Mouse (Mus musculus) urinary bladder, postnatal 36 days (tissue): ENCODE measurements around the gene Ap1ar.

ENCODE experiments used
- DNase-seq, 2 experiments: peaks; one replicate each; pipeline ENCODE4 v3.0.0; 2022; ENCODE audit warnings: low spot score in 2 of 2, mixed read lengths in 1 of 2

Gene Ap1ar

DNA sequence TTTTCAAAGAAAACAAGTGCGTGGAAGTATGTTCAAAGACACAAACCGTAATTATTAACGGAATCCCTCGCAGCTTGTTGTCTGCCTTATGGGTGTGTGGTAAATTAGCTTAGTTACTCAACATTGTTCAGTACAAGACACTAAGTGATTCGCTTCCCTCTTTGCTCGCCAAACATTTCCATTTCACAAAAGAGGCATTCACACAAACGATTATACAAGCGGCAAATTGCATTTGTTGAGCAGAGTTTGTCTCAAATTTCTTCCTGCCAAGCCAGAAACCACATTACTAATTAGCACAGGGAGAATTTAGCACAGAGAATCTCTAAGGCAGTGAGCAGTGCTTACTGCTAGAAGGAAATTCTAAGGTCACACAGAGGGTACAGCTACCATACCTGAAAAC, 4.6 kb upstream of the Ap1ar start:
- DNase-seq = no peak

DNA sequence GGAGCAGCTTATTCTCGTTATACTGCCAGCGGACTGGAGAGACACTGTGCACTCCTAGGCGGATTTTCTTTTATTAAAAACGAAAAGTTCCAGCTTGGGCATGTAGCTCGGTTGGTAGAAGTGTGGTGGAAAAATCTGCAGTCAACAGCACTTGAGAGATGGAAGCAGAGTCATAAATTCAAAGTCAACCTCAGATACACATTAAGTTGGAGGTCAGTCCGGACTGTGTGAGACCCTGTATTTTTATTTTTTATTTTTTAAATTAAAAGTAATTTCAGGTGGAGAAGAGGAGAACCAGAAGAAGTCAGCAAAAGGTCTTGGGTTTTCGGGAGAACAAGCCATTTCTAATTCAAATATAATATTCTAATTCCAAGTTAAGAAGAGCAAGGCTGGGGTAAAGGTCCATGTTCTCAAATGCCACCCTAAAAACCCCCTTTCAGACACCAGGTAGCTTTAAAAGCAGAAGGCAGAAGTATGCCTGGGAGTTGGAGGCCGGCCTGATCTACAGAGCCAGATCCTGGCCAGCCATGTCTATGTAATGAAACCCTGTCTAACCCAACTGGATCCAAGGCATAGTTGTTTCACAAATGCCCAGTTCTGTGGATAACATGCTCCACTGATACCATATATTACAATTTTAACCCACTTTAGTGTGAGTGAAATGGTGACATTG, 785 bp upstream of the Ap1ar start:
- DNase-seq = no peak

DNA sequence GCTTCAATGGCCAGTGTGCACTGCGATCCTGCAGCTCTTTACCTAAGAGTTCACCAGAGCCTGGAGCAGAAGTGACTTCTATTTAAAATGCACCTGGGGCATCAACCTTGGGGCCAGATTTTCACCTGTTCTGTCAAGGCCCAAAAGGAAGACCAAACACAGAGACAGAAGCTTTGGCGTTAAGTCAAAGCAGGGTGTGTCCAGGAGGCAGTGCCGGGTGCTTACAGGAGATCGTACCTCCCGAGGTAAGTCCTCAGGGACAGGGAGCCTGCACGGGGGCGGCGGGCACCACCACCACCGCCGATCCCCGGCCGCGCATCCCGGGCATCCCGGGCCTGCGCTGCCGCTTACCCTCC, 547 bp downstream of the Ap1ar start:
- DNase-seq = no peak

DNA sequence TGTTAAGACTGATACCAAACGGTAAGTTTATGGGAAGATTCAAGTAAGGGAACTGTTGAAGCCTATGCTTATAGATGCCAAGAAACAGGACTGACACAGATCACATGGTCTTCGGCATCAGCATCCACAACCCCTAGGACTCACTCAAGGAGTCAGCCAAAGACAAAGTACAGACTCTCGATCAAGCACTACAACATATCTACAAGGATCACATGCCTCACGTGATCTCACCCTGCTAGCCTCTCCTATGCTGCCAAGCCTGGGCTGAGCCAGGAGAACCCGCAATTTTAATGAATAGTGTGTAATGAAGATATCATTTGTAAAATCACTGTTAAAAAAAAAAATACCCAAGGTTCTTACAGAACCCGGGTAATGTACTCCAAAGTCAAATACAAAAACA, 1.7 kb downstream of the Ap1ar start:
- DNase-seq = no peak

DNA sequence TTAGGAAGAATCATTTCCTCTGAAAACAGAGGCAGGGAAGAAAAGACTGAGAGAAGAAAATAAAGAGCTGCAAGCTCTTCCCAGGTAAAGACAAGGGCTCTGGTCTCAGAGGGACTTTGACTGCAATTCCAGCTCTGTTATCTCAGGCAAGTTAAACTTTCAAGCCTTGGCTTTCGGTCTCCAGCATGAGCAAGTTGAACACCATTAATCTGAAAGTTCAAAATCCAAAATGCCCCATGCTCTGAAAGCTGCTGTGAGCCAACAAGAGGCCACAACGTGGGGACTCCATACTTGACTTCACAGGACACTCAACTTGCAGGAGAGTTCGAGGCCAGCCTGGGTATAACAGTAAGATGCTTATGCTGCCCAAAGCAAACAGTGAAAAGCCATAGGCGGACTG, 3.3 kb downstream of the Ap1ar start:
- DNase-seq = no peak

DNA sequence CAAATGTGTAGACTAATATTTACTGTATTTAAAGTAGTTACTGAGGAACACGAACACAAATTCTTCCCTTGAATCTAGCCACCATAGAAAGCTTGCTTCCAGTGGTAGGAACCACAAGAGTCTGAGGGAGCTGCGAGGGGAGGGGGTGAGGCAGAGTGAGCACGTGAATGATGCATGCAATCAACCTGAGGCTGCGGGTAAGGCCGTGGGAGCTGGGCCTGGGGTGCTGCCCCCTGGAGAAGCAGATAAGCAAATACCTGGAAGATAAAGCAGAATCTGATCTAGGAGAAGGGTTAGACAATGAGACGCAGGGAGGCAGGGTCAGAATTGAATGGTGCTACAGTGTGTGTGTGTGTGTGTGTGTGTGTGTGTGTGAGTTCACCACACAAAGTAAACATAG, 6.2 kb downstream of the Ap1ar start:
- no peak for DNase-seq

DNA sequence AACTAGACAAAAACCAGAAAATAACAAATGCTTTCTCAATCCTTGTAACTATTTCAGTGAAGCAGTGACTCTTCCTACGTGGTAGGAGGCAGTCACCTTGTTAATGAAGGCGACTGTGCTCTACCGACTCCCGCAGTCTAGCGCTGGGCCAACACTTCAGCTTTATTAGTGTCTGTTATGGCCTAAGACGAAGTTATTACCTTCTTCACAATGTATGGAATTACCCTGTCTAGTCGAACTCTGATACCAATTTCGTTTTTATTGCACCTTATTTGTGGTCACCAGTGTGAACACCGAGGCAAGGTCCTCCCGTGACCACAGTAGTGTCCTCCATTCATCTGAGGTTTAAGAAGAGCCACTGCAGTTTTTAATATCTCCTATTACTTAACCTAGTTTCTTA, 7.1 kb downstream of the Ap1ar start:
- DNase-seq = no peak

DNA sequence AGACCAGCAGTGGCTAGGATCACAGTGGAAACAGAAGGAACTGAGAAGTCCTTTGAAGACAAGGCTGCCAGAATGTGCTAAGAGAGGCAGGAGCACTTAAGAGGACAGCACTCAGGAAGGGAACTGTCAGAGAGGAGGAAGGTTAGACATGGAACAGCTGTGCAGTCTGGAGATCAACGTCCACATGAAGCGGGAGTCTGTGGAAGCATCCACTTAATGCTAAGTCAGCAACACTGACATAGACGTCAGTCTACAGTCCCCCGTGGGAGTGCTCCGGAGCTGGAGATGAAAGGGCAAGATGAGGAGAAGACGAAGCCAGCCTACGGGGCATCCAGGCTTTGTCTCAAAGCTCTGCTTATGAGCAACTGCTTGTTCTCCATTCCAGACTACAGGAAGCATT, 10.2 kb downstream of the Ap1ar start:
- no peak for DNase-seq

DNA sequence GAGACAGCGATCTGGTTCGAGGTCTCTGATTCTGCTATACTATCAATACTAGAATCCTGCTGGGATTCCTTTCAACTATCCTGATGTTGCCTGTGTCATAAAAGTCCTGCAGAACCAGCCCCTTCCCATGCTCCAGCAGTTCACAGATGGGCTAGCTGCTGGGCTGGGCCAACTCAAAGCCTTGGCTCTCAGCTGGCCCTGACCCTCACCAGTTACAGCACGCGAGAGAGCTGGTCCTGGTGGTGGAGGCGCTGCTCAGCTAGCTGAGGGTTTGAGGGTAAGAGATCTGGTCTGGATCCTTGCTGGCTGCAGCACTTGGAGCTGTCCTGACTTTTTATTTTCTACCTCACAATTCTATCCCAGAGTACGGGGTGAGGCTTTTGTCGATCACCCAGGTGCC, 10.8 kb downstream of the Ap1ar start:
- DNase-seq = no peak

DNA sequence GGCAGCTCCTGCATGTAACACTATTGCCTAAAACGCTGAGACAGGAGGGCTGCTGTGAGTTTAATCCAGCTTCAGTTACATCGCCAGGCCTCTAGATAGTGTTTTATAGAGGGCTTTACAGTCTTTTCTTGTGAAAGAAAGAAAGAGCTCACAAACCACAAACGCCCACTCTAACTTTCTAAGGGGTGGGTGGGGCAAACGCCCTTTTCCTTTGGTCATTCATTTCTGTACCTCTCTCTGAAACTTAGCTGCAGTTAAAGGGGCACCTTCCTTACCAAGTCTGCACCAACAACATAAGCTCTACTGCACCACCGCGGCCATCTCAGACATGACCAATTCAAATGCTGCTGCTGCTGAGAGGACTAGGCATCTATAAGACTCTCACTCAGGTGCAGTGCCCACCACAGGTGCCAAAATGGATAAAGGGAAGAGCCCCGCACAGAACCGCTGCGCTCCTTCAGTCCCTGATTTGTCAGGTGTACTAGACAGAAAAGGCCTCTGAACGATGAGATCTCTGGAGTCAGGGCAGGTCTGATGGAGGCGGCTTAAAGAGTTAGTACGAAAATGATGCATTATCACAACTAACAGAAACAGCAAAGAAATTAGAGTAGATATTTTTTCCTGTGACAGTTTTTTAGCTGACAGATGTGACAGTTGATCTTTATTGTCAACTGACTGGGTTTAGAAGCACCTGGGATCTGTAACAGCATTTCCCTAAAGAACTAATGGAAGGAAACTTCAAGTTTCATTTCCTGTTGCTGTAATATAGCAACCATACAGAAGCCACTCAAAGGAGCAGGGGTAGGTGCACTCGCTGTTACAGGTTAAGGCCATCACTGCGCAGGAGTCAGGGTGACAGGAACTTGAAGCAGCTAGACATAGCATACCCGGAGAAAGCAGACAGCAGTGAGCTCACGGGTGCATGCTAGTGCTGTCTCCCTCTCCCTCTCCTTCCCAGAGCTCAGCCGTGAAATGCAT, 13.1 kb downstream of the Ap1ar start:
- no peak for DNase-seq

DNA sequence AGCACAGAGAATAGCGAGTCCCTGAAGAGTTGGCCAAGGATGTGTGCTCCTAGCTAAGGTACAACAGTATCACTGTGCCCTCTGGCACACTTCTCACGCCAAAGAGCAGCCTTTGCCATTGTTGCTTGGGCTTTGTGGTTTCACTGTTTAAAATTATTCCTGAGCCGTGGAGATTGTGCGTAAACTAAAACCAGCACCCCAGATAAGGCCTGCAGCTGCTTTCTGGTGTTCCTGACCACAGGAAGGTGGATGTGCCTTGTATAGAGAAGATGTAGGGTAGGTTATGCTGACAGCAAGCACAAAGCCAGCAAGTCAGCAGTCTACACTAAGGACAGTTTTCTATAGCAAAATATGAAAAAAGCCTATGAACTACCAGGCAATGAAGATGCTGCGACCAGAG, 16.1 kb downstream of the Ap1ar start:
- no peak for DNase-seq

DNA sequence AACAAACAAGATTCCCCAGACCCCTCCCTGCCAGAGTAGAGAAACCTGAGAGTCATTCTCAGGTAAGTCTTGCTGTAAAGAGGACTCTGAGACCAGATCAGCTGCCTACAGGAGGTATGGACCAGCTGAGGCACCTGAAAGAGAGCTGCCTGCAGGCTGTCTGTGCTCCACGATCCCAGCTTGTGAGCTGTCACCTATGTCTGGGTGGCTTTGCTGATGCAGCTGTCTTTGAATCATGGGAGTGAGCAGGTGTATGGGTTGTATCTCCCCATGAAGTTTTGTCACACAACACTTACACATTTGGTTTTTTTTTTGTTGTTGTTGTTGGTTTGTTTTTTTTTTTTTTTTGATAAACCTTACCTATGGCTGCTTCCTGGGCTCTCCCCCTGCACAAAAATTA, 16.9 kb downstream of the Ap1ar start:
- no peak for DNase-seq

DNA sequence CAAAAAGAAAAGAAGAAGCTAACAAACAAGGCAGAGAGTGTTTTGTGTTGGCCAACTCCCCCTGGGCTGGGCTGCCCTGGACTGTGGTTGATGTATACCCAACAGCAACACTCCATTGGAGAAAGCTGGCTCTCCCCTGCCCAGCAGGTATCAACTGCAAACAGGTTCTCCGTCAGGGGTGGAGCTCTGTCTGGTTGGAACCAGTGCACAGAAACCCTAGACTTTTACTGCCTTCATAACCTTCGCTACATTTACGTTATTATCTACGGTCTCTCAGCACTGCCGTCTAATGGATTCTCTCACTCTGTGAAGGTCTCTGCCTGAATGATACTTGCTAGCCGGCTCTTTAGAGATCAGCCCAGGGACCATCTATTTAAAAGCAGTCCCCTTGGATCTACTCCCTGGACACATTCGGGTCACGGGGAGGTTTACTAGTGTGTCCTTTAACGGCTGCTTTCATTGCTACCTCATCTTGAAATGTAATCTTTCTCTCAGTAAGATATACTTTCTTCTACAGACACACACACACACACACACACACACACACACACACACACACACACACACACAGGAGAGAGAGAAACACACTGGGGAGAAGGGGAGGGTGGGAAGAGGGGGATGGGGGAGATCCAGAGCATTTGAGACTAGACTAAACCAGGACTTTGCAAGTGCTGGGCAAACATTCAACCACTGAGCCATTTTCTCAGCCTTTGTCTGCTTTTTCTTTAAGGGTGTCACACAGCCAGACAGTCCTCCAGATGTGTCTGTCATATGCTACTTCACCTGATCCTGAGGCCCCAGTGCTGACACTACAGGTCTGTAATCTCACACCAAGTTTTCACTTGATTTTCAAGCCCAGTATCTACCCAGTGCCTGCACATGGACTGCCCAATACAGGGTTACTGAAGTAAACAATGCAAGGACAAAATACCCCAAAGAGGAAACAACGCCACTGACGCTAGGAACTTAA, 18.3 kb downstream of the Ap1ar start:
- DNase-seq = no peak

DNA sequence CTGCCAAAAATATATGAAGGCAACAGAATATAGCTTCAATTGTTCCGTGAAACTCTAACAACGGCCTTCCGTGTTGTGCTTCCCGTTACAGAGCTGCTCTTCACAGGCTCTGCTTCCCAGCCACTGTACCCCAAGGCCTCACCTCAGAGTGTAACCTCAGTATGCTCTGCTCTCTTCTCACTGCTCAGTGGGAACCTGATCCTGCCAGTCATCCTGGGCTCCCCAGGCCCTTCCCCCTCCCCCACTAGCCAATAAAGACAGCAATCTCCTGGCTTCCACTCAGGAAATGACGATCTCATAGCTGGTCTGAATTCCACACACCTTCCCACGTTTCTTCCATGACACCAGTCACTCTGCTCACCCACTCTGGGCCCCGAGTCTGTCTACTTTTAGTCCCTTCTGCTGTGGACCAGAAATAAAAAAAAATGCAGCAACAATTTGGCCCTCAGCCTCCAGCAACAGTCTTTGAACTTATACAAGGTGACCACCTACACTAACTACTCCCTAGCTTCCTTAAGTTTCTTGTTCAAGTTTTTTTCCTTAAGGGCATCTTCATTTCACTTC, 20.1 kb downstream of the Ap1ar start:
- DNase-seq = no peak

DNA sequence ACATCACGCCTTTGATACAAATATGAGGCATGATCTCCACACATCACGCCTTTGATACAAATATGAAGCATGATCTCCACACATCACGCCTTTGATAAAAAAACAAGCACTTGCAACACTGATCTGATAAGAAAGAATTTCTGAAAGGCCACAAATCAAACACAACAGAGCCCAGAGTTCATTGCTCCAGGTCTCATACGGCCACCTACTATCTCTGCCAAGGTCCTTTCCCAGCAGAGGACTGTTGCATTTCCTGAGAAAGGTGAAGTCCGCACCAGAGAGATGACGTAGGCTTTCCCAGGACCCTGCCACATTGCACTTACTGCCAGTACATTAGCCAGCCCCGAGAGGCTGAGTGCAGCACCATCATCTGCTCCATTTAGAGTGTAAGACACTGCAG, 28.2 kb downstream of the Ap1ar start:
- DNase-seq = no peak

DNA sequence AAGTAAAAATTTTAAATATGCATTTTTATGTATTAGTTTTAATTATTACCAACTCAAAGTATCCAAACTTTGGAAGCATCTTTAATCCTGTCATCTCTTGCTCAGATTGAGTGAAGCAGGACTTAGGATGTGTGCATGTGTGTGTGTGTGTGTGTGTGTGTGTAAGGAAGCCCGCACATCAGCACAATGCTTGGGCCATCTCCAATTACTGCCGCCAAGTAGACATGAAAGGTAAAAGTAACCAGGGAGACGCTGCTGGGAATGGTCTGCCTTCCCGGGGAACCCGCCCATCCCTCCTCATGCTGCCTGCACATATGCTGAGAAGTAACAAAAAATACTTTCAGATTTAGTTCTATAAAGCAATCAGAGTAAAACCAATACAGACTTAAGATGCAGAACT, 29.5 kb downstream of the Ap1ar start:
- DNase-seq = no peak

DNA sequence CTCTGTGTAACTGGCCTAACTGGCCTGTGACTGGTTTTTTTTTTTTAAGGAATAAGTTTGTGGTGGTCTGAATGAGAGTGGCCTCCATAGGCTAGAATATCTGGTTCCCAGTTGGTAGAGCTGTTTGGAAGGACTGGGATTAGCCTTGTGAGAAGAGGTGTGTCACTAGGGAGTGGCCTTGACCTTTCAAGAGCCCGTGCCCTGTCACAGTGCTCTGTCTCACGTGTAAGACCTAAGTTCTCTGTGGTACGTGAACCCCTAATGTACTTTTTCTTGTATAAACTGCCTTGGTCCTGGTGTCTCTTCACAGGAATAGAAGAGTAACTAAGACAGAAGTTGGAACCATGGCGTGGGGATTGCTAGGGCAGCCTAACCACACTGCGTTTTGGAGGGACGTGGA, 31.3 kb downstream of the Ap1ar start:
- no peak for DNase-seq

DNA sequence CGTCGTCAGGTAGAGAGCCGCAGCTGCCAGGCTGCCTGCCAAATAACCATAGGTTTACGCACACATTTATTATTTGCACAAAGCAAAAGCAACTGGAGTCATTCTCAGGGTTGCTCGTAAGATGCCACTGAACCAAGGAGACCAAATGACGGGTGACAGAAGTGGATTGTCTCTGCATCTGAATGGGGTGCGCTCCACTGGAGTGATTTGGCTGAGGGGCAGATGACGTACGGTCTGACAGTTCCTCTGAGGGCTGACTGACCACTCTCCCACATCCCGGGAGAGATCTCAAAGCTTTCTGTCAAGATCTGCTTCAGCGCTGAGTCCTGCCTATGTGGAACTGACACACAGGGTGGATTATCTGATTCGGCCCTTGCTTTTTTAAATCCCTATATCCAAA, 32.3 kb downstream of the Ap1ar start:
- no peak for DNase-seq

DNA sequence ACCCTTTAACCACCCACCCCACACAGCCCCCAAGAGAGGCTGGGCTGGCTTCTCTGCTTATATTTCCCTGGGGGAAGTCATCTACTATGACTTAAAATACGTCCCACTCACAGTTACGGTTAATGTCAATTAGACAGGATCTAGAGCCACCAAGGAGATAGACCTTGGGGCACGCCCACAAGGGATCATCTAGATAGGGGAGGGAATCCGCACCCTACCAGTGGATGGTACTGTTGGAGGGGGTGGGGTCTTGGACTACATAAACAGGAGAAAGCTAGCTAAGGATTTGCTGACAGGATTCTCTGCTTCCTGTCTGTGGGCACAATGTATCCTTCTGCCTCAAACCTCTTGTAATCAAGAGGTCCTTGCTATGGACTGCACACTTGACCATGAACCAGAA, 32.9 kb downstream of the Ap1ar start:
- no peak for DNase-seq

DNA sequence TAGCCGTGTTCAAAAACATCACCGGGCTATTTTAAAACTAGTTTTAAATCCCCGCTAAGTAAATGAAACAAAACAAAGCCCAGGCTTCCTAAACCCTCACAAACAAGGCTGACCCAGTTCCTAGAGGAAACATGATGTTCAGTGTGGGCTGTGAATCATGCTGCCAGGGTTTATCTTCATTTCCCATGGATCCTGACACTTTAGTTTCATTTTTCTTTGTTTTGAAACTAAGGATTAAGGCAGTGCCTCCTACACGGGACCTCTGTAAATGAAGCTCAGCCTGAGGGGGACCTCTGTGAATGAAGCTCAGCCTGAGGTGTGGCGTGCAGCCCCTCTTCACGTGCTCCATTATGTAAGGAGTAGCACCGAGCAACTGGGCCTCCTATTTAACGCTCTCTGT, 34.5 kb downstream of the Ap1ar start:
- DNase-seq = no peak

DNA sequence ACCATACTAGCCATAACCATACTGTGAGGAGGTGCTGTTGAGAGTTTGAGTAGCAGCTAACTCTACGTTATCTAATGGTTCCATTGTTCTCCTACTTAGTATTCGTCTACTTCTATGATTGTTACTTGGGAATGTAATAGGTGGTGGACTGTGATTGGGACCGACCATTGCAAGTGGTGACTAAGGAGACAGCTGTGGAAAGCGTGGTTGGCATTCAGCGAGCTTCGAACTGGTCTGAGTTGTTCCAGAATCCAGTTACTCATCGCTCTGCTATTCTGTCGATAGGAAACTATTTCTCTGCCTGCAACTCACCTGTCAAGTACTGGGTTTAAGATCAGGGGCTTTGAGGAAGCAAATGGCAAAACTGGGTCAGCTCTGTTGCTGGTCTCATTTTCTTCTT, 36.2 kb downstream of the Ap1ar start:
- DNase-seq = no peak

DNA sequence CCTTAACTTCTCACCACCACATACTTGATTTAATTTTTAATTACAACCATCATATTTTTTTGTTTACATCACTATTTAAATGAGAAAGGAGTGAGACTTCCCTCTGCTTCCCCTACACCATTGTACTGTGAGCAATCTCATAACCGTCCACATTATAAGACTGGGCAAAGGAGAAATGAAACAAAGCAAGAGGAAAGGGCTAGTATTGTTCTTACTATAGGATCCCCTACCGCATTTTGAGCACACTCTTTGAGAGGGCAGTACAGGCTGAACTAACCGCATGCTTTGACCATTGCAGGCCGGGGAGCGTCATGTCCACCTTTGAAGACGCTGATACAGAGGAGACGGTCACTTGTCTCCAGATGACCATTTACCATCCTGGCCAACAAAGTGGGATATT, 41.1 kb downstream of the Ap1ar start:
- DNase-seq = no peak
